Mouse (Mus musculus) heart, embryonic 12.5 days (tissue): ENCODE measurements around the gene Lct. TPM values are rescaled to one million over a fixed set of nuclear protein-coding genes. Genes with fewer than 3 reads are reported as not detected.
"Not testable (repeated sequence)": the region's sequence is repeated elsewhere in the genome, so short reads cannot be mapped to it uniquely, and the experiment has no call there.

Experiments
- ATAC-seq: fragments of 200-750 bp; cut with Nextera tagmentation; 2 replicates; pipeline ENCODE4 v1.8.0; 2017; ENCODE audit warnings: moderate TSS enrichment, moderate library complexity; ENCODE audit not compliant: insufficient number of reproducible peaks, low FRiP score
- H3K27ac ChIP-seq: fragments of 300-500 bp; sonication (generic); 2 replicates; pipeline ENCODE4 v1.5.1; 2016; ENCODE audit warnings: mild to moderate bottlenecking, moderate library complexity; ENCODE audit not compliant: poor library complexity, severe bottlenecking
- H3K27me3 ChIP-seq: fragments of 300-500 bp; sonication (generic); replicated peaks from 2 replicates; pipeline ENCODE4 v1.6.1; 2016; ENCODE audit warnings: mild to moderate bottlenecking, moderate library complexity
- H3K36me3 ChIP-seq: fragments of 300-500 bp; sonication (generic); 2 replicates; pipeline ENCODE4 v1.6.1; 2016; ENCODE audit warnings: mild to moderate bottlenecking, moderate library complexity
- H3K4me1 ChIP-seq: fragments of 300-500 bp; sonication (generic); replicated peaks from 2 replicates; pipeline ENCODE4 v1.6.1; 2016; ENCODE audit warnings: mild to moderate bottlenecking
- H3K4me2 ChIP-seq: fragments of 300-500 bp; sonication (generic); 2 replicates; pipeline ENCODE4 v1.6.1; 2016; ENCODE audit warnings: mild to moderate bottlenecking, moderate library complexity
- H3K4me3 ChIP-seq: fragments of 300-500 bp; sonication (generic); 2 replicates; pipeline ENCODE4 v1.5.1; 2016; ENCODE audit warnings: mild to moderate bottlenecking
- H3K9ac ChIP-seq: fragments of 300-500 bp; sonication (generic); 2 replicates; pipeline ENCODE4 v1.6.1; 2016; ENCODE audit warnings: mild to moderate bottlenecking, moderate library complexity
- H3K9me3 ChIP-seq: fragments of 300-500 bp; sonication (generic); replicated peaks from 2 replicates; pipeline ENCODE4 v1.6.1; 2016; ENCODE audit warnings: mild to moderate bottlenecking, moderate library complexity
- WGBS: fragments of 180-500 bp; shearing (Covaris S2); methylation state at CpG from one replicate; pipeline ENCODE4 v1.1.7; 2016; 5-methylcytosine and 5-hydroxymethylcytosine counted together
- polyA plus RNA-seq: library from polyadenylated mRNA; unstranded; fragments of >200 nt; fragmentation: Nextera tagmentation; extraction: Ambion mirVana; gene quantifications from 2 replicates; pipeline ENCODE4 v1.2.1, GENCODE M21; 2016

The Lct gene
- polyA plus RNA-seq, 1 experiment from 2014 or later, result 0.10 TPM

DNA sequence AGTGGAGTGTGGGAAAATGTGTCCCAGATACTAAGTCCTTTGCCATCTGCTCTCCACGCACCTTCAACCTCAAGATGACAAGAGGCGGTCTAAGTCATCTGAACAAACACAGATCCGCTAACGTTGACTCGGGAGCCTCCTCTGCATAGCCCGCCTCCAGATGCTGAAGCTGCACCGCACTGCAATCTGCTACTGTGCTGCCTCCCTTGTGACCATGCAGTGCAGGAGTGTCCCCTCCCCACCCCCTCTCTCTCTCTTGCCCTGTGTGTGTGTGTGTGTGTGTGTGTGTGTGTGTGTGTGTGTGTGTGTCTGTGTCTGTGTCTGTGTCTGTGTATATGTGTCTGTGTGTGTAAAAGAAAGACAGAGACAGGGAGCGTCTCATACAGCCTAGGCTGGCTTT lies 32.8 kb downstream of the Lct start:
- ATAC-seq, result 0 out of 2 replicates have a peak, but pooled peaks have one; percentile 6
- WGBS, result 67% methylated on average over 8 of the region's 8 CpGs
- H3K4me1 ChIP-seq, result no peaks in the 10 kb centered on the region
- no peaks in the 10 kb centered on the region for H3K27me3 ChIP-seq
- no peak overlapping the region for H3K4me3 ChIP-seq
- H3K9ac ChIP-seq, result no peak overlapping the region
- H3K27ac ChIP-seq, result no peak overlapping the region
- no peaks in the 10 kb centered on the region for H3K9me3 ChIP-seq
- no peak overlapping the region for H3K4me2 ChIP-seq
- no peaks in the 10 kb centered on the region for H3K36me3 ChIP-seq

GRCm38 (mm10) chr1:128293524-128293923 lies 34.6 kb downstream of the Lct start:
- Histone ChIP-seq H3K4me3 (no peak overlapping the region), H3K36me3 (no peaks in the 10 kb centered on the region), H3K4me2 (no peak overlapping the region), H3K27ac (no peak overlapping the region), H3K9me3 (no peaks in the 10 kb centered on the region), H3K4me1 (no peaks in the 10 kb centered on the region), H3K9ac (no peak overlapping the region), H3K27me3 (no peaks in the 10 kb centered on the region)
- no peak for ATAC-seq
- 81% methylated on average over 12 of the region's 12 CpGs for WGBS

GRCm38 (mm10) chr1:128290295-128290694 lies 37.8 kb downstream of the Lct start:
- H3K4me2 ChIP-seq, result no peak overlapping the region
- ATAC-seq, result no peak
- H3K9ac ChIP-seq, result no peak overlapping the region
- H3K27me3 ChIP-seq, result no peaks in the 10 kb centered on the region
- no peak overlapping the region for H3K4me3 ChIP-seq
- no peaks in the 10 kb centered on the region for H3K9me3 ChIP-seq
- WGBS, result 84% methylated on average over 5 of the region's 5 CpGs
- H3K27ac ChIP-seq, result no peak overlapping the region
- no peaks in the 10 kb centered on the region for H3K36me3 ChIP-seq
- H3K4me1 ChIP-seq, result no peaks in the 10 kb centered on the region

DNA sequence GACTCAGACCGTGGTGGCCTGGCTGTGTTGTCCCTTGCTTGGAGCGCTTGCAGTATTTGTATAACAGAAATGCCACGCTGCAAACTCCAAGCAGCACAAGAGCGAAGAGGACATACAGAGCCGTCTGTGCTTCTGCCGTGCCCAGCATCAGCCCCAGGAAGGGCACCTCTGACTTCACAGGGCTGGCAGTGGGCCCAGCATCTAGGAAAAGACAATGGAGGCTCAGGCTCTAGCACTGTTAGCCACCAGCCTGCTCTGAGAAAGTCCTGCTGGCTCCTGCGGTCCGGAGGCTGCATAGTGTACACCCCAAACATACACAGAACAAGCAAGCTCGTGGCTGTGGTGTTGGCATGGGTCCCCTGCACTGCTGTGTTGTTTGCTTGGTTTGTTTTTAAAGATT lies 43.0 kb downstream of the Lct start:
- Histone ChIP-seq H3K4me1 (no peaks in the 10 kb centered on the region), H3K36me3 (peaks cover 25% of the 10 kb centered on the region), H3K4me3 (no peak overlapping the region), H3K27me3 (no peaks in the 10 kb centered on the region), H3K27ac (no peak overlapping the region), H3K9me3 (0 out of 2 replicates have a peak, but pooled peaks cover 10% of the 10 kb centered on the region), H3K9ac (no peak overlapping the region), H3K4me2 (no peak overlapping the region)
- no peak for ATAC-seq
- 82% methylated on average over 9 of the region's 9 CpGs for WGBS

DNA sequence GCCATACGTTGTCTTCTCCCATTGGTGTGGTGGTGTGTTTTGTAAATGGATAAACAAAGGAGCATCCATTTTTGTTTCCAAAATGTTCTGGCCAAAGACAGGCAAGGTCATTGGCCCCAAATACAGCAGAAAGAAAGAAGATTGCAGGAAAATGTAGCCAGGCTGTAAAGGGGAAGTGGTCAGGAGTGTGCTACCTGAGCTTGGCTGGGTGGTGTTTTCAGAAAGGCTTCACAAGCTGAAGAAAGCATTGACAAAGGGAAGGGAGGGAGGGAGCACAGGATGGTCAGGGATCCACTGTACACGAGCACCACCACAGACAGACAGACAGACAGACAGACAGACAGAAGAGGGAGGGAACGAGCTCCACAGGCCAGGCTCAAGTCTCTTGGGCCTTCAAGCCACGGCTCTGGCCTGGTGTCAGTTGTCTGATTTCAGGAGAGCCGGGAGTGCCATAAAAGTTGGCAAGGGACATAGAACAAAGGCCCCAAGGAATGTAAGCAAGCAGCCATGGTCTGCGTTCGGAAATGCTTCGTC lies 43.9 kb downstream of the Lct start:
- Histone ChIP-seq H3K9me3 (0 out of 2 replicates have a peak, but pooled peaks cover 10% of the 10 kb centered on the region), H3K27ac (no peak overlapping the region), H3K4me3 (no peak overlapping the region), H3K4me1 (no peaks in the 10 kb centered on the region), H3K9ac (no peak overlapping the region), H3K27me3 (no peaks in the 10 kb centered on the region), H3K4me2 (no peak overlapping the region), H3K36me3 (peaks cover 34% of the 10 kb centered on the region)
- no peak for ATAC-seq
- WGBS, result 83% methylated on average over 8 of the region's 8 CpGs

DNA sequence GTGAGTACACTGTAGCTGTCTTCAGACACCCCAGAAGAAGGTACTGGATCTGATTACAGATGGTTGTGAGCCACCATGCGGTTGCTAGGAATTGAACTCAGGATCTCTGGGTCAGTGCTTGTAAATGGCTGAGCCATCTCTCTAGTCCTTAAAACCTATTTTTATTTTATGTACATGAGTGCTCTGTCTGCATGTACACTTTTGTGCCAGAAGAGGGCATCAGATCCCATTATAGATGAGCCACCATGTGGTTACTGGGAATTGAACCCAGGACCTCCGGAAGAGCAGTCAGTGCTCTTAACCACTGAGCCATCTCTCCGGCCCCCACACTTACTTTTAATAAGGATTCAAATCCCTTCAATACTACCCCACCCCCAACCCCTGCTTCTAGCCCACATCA lies 45.2 kb downstream of the Lct start:
- Histone ChIP-seq H3K36me3 (peaks cover 47% of the 10 kb centered on the region), H3K4me2 (no peak overlapping the region), H3K4me1 (no peaks in the 10 kb centered on the region), H3K9me3 (0 out of 2 replicates have a peak, but pooled peaks cover 10% of the 10 kb centered on the region), H3K27me3 (no peaks in the 10 kb centered on the region), H3K4me3 (no peak overlapping the region), H3K27ac (no peak overlapping the region), H3K9ac (no peak overlapping the region)
- no peak for ATAC-seq
- WGBS, result 95% methylated on average over 3 of the region's 3 CpGs

- 0 out of 2 replicates have a peak, but pooled peaks cover 10% of the 10 kb centered on the region for H3K9me3 ChIP-seq
- no peak overlapping the region for H3K9ac ChIP-seq
- peaks cover 59% of the 10 kb centered on the region for H3K36me3 ChIP-seq
- H3K27me3 ChIP-seq, result no peaks in the 10 kb centered on the region
- no peak overlapping the region for H3K4me2 ChIP-seq
- 93% methylated on average over 3 of the region's 3 CpGs for WGBS
- no peak for ATAC-seq
- H3K4me1 ChIP-seq, result no peaks in the 10 kb centered on the region
- no peak overlapping the region for H3K27ac ChIP-seq
- no peak overlapping the region for H3K4me3 ChIP-seq
These were observed 46.4 kb downstream of the Lct start for GRCm38 (mm10) chr1:128281753-128282152.

DNA sequence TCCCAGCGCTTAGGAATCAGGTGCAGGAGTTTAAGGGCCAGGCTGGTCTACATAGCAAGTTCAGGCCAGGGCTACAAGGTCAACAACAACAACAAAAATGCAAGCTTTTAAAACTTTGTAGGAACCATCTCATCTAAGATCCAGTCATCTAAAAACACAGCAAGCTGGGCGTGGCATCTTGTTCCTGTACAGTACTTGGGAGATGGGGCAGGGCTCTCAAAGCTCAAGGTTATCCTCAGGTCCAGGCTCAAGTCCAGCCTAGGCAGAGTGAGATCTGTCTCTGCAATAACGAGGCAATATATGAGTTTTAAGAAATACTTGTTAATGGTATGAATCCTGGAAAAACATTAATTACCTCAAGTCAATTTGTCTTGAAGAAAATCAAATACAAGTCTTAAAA lies 49.6 kb downstream of the Lct start:
- Histone ChIP-seq H3K36me3 (peaks cover 84% of the 10 kb centered on the region), H3K4me1 (no peaks in the 10 kb centered on the region), H3K27ac (no peak overlapping the region), H3K9me3 (0 out of 2 replicates have a peak, but pooled peaks cover 10% of the 10 kb centered on the region), H3K4me3 (no peak overlapping the region), H3K9ac (no peak overlapping the region), H3K27me3 (no peaks in the 10 kb centered on the region), H3K4me2 (no peak overlapping the region)
- ATAC-seq, result no peak
- 88% methylated on average over 3 of the region's 3 CpGs for WGBS

GRCm38 (mm10) chr1:128275908-128276307 lies 52.2 kb downstream of the Lct start:
- ATAC-seq, result no peak
- Histone ChIP-seq H3K9ac (no peak overlapping the region), H3K4me3 (no peak overlapping the region), H3K9me3 (no peaks in the 10 kb centered on the region), H3K27ac (no peak overlapping the region), H3K27me3 (no peaks in the 10 kb centered on the region), H3K4me1 (no peaks in the 10 kb centered on the region), H3K4me2 (no peak overlapping the region), H3K36me3 (peaks cover 89% of the 10 kb centered on the region)
- WGBS, result 85% methylated on average over 1 of the region's 1 CpGs

DNA sequence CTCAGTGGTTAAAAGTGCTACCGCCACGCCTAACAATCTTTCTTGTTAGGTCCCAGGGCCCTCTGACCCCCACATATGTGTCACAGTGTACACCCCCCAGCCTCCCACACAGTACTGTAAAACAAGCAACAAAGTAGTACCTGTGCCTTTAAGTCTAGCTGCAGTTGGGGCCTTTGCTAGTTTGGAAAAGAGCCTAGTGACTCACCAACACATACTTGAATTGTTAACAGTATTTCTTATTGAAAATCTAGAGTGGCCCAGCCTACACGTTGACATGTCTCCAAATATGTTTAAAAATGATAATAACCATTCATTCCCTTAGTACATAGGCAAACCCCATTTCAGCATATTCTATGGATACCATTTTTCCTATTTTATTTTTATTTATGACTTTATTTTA lies 57.4 kb downstream of the Lct start:
- Histone ChIP-seq H3K4me1 (no peaks in the 10 kb centered on the region), H3K9me3 (no peaks in the 10 kb centered on the region), H3K27me3 (no peaks in the 10 kb centered on the region), H3K27ac (no peak overlapping the region), H3K4me2 (no peak overlapping the region), H3K36me3 (peaks cover 88% of the 10 kb centered on the region), H3K4me3 (no peak overlapping the region), H3K9ac (no peak overlapping the region)
- WGBS, result 88% methylated on average over 3 of the region's 3 CpGs
- ATAC-seq, result no peak

DNA sequence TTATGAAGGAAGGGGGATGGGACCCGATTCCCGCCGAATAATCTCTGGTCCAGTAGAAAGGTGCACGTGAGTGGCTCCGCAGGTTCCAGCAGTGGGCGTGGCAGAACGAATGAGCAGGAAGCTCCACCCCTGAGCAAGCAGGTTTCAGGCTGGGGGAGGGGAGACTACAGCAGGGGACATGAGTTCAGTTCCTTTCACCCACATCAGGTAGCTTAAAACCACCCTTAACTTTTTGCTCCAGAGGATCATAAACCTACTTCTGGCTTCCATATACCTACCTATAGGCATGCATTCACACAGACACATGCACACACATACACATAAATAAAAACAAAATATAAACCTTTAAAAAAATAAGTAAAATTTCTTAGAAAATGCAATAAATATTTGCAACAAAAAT lies 61.1 kb downstream of the Lct start:
- peaks cover 82% of the 10 kb centered on the region for H3K36me3 ChIP-seq

DNA sequence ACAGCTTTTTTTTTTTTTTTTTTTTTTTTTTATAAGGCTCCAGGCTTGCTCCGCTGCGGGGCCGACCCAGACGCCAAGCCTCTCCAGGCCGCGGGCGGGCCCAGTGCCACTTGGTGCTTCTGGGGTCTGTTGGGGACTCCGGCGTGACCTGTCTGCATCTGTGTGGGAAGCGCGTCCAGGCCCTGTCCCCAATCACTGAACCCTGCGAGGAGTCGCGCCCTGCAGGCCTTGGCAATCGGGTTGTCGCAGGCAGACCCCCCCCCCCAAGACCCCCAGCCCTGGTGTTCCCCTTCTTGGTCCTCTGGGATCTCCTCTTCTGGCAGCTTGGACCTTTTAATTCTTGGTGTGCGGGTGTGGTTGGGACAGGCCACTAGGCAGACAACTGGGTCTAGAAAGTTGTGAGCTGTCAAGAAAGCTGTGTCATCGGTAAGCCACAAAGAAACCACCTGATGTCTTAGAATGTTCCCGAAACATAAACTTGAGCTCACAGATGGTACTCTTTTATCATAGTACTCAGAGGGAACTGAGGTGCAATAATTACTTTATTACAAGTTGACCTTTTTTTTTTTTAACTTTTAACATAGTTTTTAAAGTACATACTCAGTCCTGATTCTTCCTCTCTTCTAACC lies 83.3 kb downstream of the Lct start:
- H3K9ac ChIP-seq, result peak overlapping the region; percentile 95
- peak overlapping the region; percentile 96 for H3K27ac ChIP-seq
- H3K4me1 ChIP-seq, result peaks cover 7% of the 10 kb centered on the region; the same call in 1 of the 2 replicates
- H3K36me3 ChIP-seq, result peaks cover 7% of the 10 kb centered on the region
- H3K9me3 ChIP-seq, result no peaks in the 10 kb centered on the region
- H3K4me2 ChIP-seq, result peak overlapping the region; percentile 92
- peak; percentile 69 for ATAC-seq
- WGBS, result 2% methylated on average over 19 of the region's 19 CpGs
- no peaks in the 10 kb centered on the region for H3K27me3 ChIP-seq
- peak overlapping the region; percentile 93 for H3K4me3 ChIP-seq

More for the DNA sequence above, 61.1 kb downstream of the Lct start:
- H3K9ac ChIP-seq, H3K4me3 ChIP-seq, H3K4me2 ChIP-seq, H3K9me3 ChIP-seq, H3K4me1 ChIP-seq, H3K27me3 ChIP-seq, H3K27ac ChIP-seq, ATAC-seq: not testable (repeated sequence)
- WGBS, result 77% methylated on average over 7 of the region's 7 CpGs
